Mouse (Mus musculus) brain, embryonic 14.5 days (tissue): Measurements from ENCODE around the gene Gm11037. TPM values are rescaled to one million over a fixed set of nuclear protein-coding genes. Genes with fewer than 3 reads are reported as not detected.

ENCODE experiments used
- DNase-seq: peaks from one replicate; pipeline ENCODE4 v3.0.0-alpha.2; 2011; ENCODE audit warnings: low read depth
- CTCF ChIP-seq: fragments of 200-500 bp; IDR thresholded peaks from 2 replicates; pipeline ENCODE4 v1.5.1; 2012; ENCODE audit warnings: inconsistent platforms, mild to moderate bottlenecking, moderate library complexity, borderline replicate concordance; ENCODE audit not compliant: insufficient read depth, insufficient read length; ENCODE audit errors: extremely low read depth
- POLR2A ChIP-seq: fragments of 200-500 bp; IDR thresholded peaks from 2 replicates; pipeline ENCODE4 v1.6.1; 2012; ENCODE audit warnings: mild to moderate bottlenecking, inconsistent platforms, borderline replicate concordance; ENCODE audit not compliant: poor library complexity, insufficient read depth, insufficient read length, severe bottlenecking; ENCODE audit errors: extremely low read depth
- polyA plus RNA-seq: library from polyadenylated mRNA; depleted of rRNA; stranded (reverse); fragments of >200 nt; gene quantifications from 2 replicates; pipeline ENCODE4 v1.2.3, GENCODE M21; 2012

Gm11037 gene
- polyA plus RNA-seq, 1 experiment = not detected

- no peak for DNase-seq
These were observed 2.4 kb upstream of the Gm11037 start for GRCm38 (mm10) chr2:131130849-131131248.

GRCm38 (mm10) chr2:131132111-131132888 is 997 bp upstream of the Gm11037 start:
- TF ChIP-seq CTCF = no peak
- no peak for TF ChIP-seq POLR2A
- DNase-seq = no peak

More at GRCm38 (mm10) chr2:131130849-131131248, 2.4 kb upstream of the Gm11037 start:
- TF ChIP-seq POLR2A (no peak), CTCF (no peak)

- no peak for DNase-seq
- no peak for TF ChIP-seq POLR2A
- TF ChIP-seq CTCF = no peak
These were observed 1.1 kb downstream of the Gm11037 start for GRCm38 (mm10) chr2:131134381-131134780.

- DNase-seq = no peak
These were observed 1.6 kb downstream of the Gm11037 start for GRCm38 (mm10) chr2:131134826-131135400.

GRCm38 (mm10) chr2:131135521-131136139 is 2.3 kb downstream of the Gm11037 start:
- no peak for DNase-seq
- TF ChIP-seq CTCF (no peak), POLR2A (no peak)

More at GRCm38 (mm10) chr2:131134826-131135400, 1.6 kb downstream of the Gm11037 start:
- TF ChIP-seq CTCF (no peak), POLR2A (no peak)

- TF ChIP-seq CTCF (no peak), POLR2A (no peak)
These were observed 5.0 kb downstream of the Gm11037 start for GRCm38 (mm10) chr2:131138296-131138695.

GRCm38 (mm10) chr2:131138760-131139159 is 5.5 kb downstream of the Gm11037 start:
- no peak for DNase-seq
- TF ChIP-seq CTCF (no peak), POLR2A (no peak)

More at GRCm38 (mm10) chr2:131138296-131138695, 5.0 kb downstream of the Gm11037 start:
- no peak for DNase-seq

GRCm38 (mm10) chr2:131139287-131139686 is 6.0 kb downstream of the Gm11037 start:
- no peak for DNase-seq
- no peak for TF ChIP-seq CTCF
- TF ChIP-seq POLR2A = no peak

GRCm38 (mm10) chr2:131139886-131140532 is 6.7 kb downstream of the Gm11037 start:
- no peak for DNase-seq

GRCm38 (mm10) chr2:131140533-131140905 is 7.2 kb downstream of the Gm11037 start:
- DNase-seq = no peak
- TF ChIP-seq POLR2A = no peak
- TF ChIP-seq CTCF = no peak

More at GRCm38 (mm10) chr2:131139886-131140532, 6.7 kb downstream of the Gm11037 start:
- TF ChIP-seq POLR2A (no peak), CTCF (no peak)
